Mouse (Mus musculus) brown adipose tissue, adult 24 weeks (tissue): Measurements from ENCODE around the gene Spef2. TPM values are rescaled to one million over a fixed set of nuclear protein-coding genes. Genes with fewer than 3 reads are reported as not detected.
"Not testable (repeated sequence)": the region's sequence is repeated elsewhere in the genome, so short reads cannot be mapped to it uniquely, and the experiment has no call there.

Experiments used
- H3K27ac ChIP-seq: fragments of 200-500 bp; replicated peaks from 2 replicates; pipeline ENCODE4 v1.5.1; 2012; ENCODE audit warnings: low read depth, mild to moderate bottlenecking, low read length
- H3K4me1 ChIP-seq: fragments of 200-500 bp; 2 replicates; pipeline ENCODE4 v1.6.1; 2012; ENCODE audit warnings: low read length, mixed read lengths; ENCODE audit not compliant: control insufficient read depth, insufficient read depth, insufficient read length
- H3K4me3 ChIP-seq: fragments of 200-500 bp; 2 replicates; pipeline ENCODE4 v1.5.1; 2012; ENCODE audit warnings: low read depth, mild to moderate bottlenecking, low read length, moderate library complexity; ENCODE audit not compliant: insufficient read depth
- polyA plus RNA-seq: library from polyadenylated mRNA; stranded (reverse); fragments of >200 nt; gene quantifications from 2 replicates; pipeline ENCODE4 v1.2.4, GENCODE M21; 2012; ENCODE audit not compliant: missing spikeins, insufficient read depth, insufficient read length

Spef2 gene
- polyA plus RNA-seq, 1 experiment: not detected

DNA sequence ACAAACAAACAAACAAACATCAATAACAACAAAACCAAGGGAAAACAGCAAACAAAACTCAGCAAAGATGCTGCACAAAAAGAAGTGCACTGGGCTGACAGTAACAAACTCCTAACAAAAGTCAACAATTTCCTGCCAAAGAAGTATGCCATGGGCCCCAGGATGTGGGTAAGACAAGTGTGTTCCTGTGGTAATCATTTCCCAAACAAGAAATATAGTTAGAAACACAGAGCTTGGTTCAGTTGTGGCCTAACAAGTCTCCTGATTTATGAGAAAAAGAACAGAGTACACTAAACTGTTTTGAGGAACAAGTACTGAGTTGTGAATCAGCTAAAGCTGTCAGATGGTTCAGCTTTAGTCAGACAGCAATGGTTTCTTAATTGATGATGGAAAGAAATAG is 46.8 kb downstream of the Spef2 start:
- no peaks in the 10 kb centered on the region for H3K4me1 ChIP-seq
- H3K27ac ChIP-seq: no peak overlapping the region
- no peak overlapping the region for H3K4me3 ChIP-seq

DNA sequence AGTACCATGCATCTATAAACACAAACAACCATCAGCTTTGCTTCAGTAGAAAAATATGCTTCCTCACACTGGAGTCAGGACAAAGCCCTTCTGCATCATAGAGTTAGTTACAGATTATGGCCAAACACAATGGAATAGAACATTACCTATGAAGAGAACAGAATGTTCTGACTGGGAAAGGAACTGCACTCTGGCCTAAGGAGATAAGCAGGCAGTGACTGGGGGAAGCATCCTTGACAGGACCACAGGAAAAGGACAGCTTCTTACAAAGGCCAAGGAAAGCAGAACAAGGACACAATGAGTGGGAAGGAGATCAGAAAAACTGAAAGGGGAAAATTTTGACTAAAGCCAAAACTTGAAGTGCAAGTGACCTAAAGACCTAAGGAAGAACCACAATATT is 56.9 kb downstream of the Spef2 start:
- Histone ChIP-seq H3K4me3 (no peak overlapping the region), H3K27ac (no peak overlapping the region), H3K4me1 (no peaks in the 10 kb centered on the region)

DNA sequence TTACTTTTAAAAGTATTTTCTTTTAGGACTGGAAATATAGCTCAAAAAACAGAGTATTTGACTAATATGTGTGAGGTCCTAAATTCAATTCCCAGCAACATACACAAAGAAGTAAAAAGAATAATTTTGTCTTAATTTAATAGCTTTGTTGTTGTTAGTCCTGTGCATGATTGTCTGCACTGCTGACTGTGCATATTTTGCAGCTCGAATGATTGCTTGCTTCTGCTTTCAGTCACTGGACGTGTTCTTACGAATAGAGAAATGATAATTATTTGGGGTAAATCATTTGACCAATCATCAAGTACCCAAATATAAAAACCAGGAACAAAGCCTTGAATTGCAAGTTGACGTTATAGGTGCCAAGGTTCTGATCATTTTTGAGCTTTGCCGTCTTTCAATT is 57.8 kb downstream of the Spef2 start:
- H3K4me3 ChIP-seq: no peak overlapping the region

DNA sequence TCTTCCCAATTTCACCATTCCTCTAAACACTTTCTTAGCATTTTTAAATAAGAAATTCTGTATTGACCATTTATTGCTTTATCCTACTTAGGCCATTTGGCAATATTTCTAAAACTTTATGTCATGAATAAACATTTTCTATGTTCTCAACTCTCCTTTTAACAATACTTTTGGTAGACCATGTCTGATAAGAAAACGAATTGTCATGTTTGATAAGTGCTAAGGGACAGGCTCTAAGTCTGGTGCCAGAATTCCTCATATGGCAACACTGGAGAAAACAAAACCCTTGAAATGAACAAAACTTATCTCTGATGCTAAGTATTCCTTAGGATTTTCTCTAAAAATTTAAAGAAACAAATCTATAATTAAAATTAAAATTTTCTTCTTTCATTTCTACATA is 58.2 kb downstream of the Spef2 start:
- Histone ChIP-seq H3K27ac (no peak overlapping the region), H3K4me1 (no peaks in the 10 kb centered on the region), H3K4me3 (no peak overlapping the region)

More for the DNA sequence above, 57.8 kb downstream of the Spef2 start:
- H3K4me1 ChIP-seq: no peaks in the 10 kb centered on the region
- no peak overlapping the region for H3K27ac ChIP-seq

DNA sequence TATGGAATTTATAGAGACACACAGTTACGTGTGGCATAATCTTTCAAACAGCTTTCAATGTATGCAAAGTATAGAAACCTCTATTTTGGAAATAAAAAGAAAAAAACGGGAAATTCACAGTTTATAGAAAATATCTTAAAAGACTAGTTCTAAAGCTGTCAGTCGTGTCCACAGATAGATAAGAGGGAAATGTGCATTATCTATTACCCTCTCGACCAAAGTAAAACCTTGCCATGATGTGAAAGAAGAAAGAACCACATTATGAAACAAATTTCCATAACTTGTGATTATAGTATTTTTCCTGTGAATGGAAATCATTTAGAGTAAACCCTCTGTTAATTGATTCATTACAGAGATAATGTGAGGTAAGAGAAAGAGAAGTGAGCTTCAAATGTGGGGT is 65.2 kb downstream of the Spef2 start:
- Histone ChIP-seq H3K4me1 (no peaks in the 10 kb centered on the region), H3K4me3 (no peak overlapping the region), H3K27ac (no peak overlapping the region)

DNA sequence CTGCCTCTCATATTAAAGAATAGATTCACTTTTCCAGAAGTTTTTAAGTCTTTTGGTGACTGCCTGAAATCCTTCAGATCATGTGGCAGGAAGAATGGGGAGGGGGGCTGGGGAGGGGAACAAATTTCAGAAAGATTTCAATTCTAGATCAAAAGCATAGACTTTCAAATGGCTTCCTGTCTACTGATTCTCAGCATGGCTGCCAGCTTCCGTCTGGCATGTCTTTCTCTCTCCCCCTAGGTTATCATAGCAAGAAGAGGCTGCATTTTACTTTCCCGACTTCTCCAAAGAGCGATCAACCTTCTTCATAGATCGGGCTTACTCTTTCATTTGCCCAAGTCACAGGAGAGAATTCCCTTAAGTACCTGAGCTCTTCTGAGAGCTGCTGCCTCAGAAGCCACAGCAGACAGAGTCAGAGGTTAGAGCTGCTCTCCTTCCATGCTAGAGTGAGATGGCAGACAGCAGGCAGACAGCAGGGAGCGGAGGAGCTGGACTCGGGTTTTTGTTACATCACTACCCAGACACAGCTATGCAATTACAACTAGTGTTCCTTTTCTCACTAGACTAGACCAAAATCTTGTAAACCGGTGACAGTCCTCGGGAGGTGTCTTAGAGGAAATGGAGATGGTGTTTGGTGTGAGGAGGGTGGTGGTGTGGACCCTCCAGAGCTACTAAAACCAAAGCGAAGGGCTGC is 71.2 kb downstream of the Spef2 start:
- no peak overlapping the region for H3K27ac ChIP-seq

DNA sequence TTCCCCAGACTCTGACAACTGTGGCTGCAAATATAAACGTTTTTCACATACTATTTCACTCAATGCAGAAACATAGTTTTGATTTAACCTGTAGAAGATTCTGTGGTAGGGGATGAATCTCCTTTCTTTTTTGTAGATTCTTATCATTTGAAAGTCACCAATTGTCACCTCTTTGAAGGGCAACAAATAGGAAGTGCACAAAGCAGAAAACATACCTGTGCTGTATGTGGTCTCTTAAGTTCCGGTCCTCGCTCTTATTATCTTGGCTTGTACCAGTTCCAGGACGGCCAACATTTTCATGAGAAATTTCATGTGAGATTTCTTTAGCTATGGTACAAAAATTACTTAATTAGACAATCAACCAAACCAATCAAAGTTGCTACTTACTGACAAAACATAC is 80.1 kb downstream of the Spef2 start:
- Histone ChIP-seq H3K4me1 (no peaks in the 10 kb centered on the region), H3K4me3 (no peak overlapping the region), H3K27ac (no peak overlapping the region)

More for the DNA sequence above, 71.2 kb downstream of the Spef2 start:
- Histone ChIP-seq H3K4me3 (no peak overlapping the region), H3K4me1 (no peaks in the 10 kb centered on the region)

DNA sequence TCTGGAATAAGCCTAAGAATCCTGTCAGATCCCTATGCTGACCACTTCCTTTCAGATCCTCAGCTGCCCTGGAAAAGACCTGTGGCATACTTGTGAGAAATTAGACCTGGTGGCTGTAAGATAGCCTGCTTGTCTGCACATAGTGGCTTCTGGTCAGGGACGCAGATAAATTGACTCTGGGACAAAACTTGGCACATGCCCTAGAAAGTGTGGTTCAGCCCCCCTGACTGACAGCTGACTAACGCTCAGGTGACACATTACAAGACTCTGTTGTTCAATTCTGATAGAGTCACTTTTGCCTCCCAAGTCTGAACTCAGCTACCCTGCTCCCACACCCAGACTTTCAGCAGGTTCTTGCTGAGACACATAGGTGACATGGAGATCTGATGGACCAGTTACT is 83.7 kb downstream of the Spef2 start:
- H3K27ac ChIP-seq, H3K4me3 ChIP-seq, H3K4me1 ChIP-seq: not testable (repeated sequence)

DNA sequence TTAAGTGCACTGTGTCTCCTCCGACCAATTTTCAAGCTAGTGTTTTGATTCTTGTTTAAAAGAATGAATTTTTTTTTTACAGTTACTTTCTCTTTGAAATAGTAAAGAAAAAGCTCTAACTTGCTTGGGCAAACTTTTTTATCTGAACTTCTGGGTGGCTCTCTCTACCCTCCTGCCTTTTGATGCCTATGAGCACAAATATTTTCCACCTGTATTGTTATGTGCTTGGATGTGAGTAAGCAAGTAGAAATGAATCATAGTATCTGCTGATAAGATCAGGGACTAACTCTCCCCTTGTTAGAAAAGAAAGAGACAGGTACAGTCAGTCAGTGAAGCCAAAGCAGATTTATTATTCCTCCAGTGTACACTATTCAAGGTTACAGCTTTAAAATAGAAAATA is 87.5 kb downstream of the Spef2 start:
- no peak overlapping the region for H3K4me3 ChIP-seq
- H3K27ac ChIP-seq: no peak overlapping the region
- no peaks in the 10 kb centered on the region for H3K4me1 ChIP-seq

DNA sequence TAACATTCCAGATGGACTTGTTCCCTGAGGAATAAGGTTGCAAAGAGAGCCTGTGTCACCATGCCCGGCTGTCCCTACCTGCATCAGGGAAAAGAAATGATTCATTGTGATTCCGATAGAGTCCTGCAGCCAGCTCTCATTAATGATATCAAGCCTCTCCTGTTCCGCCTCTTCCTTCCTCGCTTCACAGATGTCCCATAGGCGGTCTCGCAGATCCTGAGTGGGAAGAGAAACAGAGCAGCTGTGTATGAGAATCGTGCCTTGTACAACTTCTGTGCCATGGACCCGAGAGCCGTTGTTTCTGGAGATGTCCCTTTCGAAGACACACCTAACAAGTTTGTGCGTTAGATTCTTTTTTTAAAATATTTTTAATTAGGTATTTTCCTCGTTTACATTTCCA is 114.2 kb downstream of the Spef2 start:
- H3K4me1 ChIP-seq: no peaks in the 10 kb centered on the region
- no peak overlapping the region for H3K27ac ChIP-seq
- no peak overlapping the region for H3K4me3 ChIP-seq

DNA sequence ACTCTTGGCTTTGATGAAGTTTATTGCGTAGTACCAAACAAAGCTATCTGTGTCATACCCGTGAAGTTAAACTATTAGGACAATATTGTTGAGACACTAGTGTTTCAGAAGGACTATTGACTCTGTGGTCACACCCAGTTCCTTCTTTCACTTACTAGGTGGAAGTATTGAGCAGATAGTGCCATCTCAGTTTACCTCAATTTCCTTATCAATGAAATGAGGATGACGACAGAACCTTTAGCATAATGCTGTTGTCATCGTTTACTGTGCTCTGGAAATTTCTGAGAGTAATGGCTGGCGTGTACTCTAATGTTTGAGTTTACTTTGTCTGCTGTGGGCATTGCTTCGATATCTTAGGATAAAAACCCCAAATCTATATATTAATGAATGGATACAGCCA is 117.0 kb downstream of the Spef2 start:
- no peak overlapping the region for H3K27ac ChIP-seq
- H3K4me3 ChIP-seq: no peak overlapping the region
- no peaks in the 10 kb centered on the region for H3K4me1 ChIP-seq

DNA sequence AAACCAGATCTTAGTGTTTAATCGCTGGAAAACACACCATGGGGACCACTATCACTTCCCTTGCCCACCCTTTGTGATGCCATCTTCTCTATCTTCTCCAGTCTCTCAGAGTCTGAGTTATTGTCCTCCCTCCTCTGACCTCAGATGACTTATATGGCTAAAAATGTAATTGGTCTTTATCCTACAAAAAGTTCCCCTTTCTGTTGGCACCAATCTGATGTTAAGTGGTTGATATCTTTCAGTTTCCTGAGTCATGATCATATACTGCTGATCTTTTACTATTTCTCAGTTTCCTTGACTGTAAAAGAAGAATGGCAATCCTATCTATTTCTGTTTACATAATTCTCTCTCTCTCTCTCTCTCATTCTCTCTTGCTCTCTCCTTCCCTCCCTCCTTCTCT is 119.0 kb downstream of the Spef2 start:
- no peak overlapping the region for H3K27ac ChIP-seq
- H3K4me3 ChIP-seq: no peak overlapping the region
- H3K4me1 ChIP-seq: no peaks in the 10 kb centered on the region

DNA sequence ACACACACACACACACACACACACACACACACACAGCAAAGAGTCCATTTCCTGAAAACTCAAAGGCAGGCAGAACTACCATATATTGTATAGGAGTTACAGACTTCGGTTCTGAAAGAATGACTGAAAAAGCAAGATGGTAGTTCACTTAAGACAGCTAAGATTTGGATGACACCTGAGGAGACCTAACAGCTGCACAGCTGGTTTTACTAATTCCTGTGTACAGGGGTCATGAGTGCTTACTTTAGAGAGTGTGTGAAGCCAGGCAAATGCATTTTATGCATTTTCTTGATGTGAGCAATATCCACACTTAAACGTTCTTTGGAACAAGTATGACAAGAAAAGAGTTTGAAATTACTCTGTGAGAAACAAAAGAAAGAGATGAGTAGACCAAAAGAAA is 124.0 kb downstream of the Spef2 start:
- H3K27ac ChIP-seq: no peak overlapping the region
- H3K4me3 ChIP-seq: no peak overlapping the region
- no peaks in the 10 kb centered on the region for H3K4me1 ChIP-seq

DNA sequence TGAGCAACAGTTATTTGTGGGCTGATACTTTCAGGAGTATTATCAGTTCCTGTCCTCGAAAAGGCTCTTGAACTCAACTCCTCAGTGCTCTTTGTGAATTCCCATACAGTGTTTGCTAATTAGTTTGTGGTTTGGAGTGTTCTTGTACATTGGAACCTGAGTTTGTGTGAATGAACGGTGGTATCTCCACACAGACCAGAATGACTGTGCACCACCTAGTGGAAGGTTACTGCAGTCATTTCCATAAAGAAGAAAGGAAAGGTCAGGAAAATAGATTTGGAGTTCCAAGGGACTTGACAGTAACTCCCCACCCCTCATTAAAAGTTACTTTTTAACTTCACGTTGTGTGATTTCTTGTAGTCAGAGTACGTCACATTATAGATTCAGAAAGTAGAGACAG is 140.5 kb downstream of the Spef2 start:
- no peaks in the 10 kb centered on the region for H3K4me1 ChIP-seq
- H3K27ac ChIP-seq: no peak overlapping the region
- H3K4me3 ChIP-seq: no peak overlapping the region

DNA sequence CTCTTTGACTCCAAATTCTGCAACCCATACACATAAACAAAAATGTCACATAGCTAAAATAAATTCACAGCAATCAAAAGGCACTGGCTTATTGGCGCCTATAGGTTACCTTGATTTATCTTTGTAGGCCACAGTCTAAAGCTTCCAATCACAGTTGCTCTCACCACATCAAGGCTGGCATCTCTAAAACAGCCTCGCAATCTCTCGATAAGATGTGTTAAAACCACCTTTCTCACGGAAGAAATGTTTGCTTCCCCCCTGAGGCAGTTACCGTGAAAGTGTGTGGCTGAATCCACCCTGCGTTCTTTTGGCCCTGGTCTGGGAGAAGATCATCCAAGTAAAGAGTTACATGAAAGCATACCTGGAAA is 148.6 kb downstream of the Spef2 start:
- Histone ChIP-seq H3K4me3 (no peak overlapping the region), H3K27ac (no peak overlapping the region), H3K4me1 (no peaks in the 10 kb centered on the region)

DNA sequence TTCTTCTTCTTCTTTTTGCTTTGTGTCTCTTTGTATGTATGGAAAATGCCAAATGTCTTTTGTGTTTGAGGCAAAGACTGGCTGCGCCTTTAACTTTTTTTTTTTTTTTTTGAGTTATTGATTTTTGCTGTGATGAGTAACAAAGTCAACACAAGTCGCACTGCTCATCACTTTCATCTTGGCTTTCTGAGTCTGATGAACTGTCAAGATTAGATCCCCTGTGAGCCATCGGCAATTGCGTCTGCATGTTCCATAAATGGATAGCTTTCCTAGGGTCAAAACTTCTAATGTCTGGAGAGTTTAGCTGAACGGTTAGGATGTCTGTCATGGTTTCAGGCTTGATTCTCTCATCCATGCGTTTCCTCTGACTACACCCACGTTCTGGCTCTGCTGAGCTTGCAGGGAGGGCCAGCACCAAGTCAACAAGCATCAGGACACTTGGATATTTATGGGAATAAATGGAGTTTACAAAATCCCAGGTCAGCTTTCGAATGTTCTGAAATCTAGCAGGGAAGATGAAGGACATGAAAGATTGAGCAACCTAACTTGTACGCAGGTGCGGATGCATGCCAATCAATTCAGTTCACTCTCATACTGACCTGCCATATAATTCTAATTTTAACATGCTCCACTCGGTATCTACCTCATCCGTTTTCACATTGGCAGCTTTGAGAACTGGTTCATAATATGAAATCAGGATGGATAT is 149.1 kb downstream of the Spef2 start:
- H3K4me1 ChIP-seq: no peaks in the 10 kb centered on the region
- no peak overlapping the region for H3K27ac ChIP-seq
- no peak overlapping the region for H3K4me3 ChIP-seq
